Mouse (Mus musculus): ENCODE measurements around the gene Zfp442.
"Not testable (repeated sequence)": the region's sequence is repeated elsewhere in the genome, so short reads cannot be mapped to it uniquely, and the experiment has no call there.

The Zfp442 gene

GRCm38 (mm10) chr2:150451180-150451919 is at the start of gene Zfp442:
Gene Zfp442, minus strand, starts transcription at chr2:150451486.
- DNase-seq (ENCODE audit: low read depth): peak; percentile 76

DNA sequence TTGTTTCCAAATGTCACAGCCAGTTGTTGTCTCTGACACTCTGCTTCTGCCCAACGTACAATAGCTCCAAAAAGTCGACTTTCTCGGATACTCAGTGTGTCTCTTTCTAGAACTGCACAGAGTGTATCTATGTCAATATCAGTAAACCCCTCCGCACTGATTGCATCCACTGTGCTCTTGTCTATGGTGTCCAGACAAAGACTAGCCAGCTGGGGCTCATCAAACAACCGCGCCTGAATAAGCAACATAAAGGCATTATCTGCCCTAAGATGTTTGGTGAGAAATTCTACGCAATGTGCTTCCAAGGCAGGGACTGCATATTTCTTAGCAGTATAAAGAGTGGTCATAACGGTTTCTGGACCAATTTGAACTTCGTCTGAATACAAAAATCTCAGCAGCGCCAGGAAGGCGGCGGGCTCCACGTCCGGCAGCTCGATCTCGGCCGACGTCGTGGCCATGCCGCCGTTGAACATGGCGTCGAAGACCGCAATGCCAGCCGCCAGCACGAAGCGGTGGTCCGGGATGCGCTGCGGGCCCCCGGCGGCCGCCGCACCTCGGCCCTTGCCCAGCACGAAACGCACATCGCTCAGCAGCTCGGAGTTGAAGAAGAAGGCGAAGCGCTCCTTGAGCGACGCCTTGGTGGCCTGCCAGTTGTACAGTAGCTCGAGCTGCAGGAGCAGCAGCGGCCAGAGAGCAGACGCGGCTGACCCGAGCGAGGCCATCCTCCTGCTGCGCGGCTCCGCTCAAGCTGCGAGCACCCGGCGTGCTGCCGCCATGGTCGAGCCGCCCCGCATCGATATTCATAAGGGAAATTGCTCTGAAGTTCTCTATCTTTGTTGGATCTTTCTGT is 49.1 kb upstream of the Zfp442 start:
- not testable (repeated sequence) for DNase-seq (ENCODE audit: low read depth)

DNA sequence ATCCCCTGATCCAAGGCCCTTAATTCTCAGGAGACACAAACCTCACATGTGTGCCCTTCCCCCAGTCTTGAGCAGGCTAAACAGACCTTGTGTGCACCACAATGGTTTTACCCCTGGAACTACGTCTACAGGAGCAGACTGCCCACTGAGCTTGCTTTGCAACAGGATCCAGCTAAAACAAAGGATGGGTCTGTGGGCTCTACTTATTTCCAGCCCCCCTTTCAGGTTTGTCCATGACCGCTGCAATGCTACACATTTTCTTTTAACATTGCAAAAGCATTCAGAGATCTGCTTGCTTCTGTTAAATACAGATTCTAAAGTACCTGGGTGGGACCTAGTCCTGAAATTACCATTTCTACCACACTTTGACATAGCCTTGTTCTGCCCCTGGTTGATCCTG is 41.7 kb upstream of the Zfp442 start:
- no peak for DNase-seq (ENCODE audit: low read depth)

DNA sequence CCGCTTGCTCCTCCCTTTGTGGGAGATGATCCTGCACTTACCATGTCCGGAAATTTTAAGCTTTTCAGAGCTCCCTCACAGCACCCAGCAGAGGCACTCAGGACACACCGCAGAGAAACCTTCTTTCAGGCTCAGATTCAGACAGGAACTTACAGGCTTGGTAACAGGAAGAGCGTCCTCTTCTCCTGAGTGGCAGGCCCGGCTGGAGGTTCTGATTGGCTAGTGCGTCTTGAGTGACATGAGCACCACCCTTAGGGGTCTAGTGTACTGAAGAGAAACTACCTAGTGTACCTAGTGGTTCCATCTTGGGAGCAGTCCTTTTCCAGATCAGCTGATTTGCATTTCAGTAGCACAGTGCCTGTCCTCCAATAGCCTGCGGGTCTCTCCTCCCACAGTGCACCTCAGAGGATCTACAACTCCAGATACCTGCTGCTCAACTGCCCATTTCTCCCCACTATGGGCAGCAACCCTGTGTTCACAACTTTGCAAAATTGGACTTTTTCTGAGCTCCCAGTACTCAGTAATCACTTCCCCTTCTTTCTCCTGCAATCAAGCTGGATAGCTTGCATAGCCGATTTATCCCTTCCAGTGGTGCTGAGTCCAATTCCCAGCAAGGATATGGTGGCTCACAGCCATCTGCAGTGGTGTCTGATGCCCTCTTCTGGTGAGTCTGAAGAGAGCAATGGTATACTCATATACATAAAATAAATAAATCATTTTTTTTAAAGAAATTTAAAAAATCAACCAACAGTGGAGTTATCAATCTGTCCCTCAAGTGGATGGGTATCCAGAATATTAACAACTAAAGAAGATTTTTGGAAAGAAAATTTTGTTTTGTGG is 33.9 kb upstream of the Zfp442 start, which contains the start of gene Zfp345:
Zfp345 (minus strand) TSS at position 153 of the 840 bp plus-strand sequence.
- peak; percentile 83 for DNase-seq (ENCODE audit: low read depth)

GRCm38 (mm10) chr2:150439084-150439483 is 12.2 kb downstream of the Zfp442 start:
- peak; percentile 2 for DNase-seq (ENCODE audit: low read depth)

DNA sequence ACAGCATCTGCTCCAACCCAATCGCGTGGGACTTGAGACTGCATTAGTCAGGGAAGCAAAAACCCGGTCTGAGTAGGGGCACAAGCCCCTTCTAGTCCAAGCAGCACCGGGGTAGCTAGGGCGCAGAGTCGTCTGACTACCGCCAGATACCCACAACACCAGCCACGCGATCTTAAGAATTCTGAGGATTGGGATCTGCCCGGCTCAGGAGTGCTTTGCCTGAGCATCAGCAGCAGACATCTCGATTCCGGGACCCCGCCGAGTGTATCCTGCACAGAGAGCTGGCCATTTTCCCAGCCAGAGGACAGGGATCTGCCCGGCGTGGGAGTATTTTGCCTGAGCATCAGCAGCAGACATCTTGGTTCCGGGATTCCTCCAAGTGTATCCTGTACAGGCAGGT is 39.1 kb downstream of the Zfp442 start:
- not testable (repeated sequence) for DNase-seq (ENCODE audit: low read depth)

DNA sequence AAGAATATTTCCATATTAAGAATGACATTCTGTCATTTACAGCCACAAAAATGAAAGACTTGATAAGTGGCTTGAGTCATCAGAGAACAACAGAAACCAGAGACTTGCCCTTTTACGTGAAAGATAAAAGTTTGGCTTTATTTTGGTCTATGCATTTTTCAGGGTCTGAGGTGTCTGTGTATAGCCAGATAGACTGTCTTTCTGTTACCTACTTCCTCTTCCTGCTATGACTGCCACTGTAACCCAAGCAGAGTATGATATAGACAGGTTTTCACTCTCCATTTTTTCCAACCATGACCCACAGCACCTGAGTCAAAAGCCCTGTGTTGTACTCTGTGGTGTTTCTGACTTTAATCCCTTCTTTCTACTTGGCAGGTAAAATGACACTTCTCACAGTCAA is 61.1 kb downstream of the Zfp442 start:
- no peak for DNase-seq (ENCODE audit: low read depth)

DNA sequence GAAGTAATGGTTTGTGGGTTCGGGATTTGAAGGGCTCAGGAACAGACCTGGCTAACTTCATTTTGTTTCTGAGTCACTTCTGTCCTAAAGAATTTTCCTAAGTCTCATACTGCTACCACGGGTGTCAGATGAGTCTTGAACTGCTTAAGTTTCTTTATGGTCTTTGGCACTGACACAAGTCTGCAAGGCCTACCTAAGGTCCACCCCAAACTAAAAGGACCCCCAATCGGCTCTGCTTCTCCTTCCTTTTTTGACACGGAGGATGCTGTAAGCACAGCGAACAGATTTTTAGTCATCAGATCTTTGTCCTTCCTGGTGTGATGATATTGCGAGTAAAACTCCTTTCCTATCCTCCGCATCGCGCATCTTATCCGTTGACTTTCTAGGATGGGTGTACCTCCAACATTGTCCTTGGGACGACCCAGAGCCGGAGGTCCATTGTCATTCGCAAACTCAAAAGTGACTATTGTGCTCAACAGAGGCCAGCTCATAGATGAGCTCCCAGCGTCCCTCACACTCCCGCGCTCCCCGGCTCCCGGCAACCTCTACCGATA is 65.7 kb downstream of the Zfp442 start:
- DNase-seq (ENCODE audit: low read depth): not testable (repeated sequence)

GRCm38 (mm10) chr2:150362878-150363229 is 88.4 kb downstream of the Zfp442 start:
- DNase-seq (ENCODE audit: low read depth): no peak

DNA sequence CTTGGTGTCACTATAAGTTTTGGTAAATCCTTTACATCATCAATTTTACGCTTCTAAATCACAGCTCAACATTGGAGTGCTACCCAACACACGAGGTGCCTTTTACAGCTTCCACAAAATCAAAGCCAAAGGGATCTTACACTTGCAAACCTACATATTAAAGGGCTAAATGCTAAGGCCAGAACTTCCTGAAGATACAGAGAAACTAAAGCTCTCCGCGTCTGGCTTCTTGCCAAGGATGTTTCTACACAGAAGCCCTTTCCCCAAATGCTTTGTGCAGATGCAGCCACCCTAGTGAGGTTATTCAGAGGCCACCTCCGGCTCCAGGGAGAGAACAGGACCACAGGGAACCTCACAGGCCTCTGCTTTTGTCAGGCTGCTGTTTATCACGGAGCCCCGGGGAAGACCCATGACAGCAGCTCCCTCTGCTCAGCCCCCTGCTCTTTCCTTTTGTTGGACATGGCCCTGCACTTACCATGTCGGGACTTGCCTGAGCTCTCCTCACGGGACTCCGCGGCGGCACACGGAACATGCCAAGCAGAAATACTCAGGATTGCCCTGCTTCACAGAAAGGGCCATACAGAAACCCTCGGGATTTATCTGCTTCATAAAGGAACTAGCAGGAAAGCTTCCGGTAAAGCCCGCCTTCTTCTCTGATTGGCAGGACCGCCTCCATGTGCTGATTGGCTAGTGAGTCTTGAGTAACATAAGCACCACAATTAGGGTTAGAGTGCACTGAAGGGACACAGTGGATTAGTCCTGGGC is 89.0 kb downstream of the Zfp442 start, which contains the start of gene 3300002I08Rik:
3300002I08Rik (minus strand) TSS at position 653 of the 765 bp plus-strand sequence.
- DNase-seq (ENCODE audit: low read depth): peak; percentile 91

Data from NIH3T3 (cell line).